Mouse (Mus musculus) urinary bladder, adult 2 months (tissue): ENCODE measurements around the gene Gm8298. TPM values are rescaled to one million over a fixed set of nuclear protein-coding genes. Genes with fewer than 3 reads are reported as not detected.
"Not testable (repeated sequence)": the region's sequence is repeated elsewhere in the genome, so short reads cannot be mapped to it uniquely, and the experiment has no call there.

ENCODE experiments used
- DNase-seq: peaks from one replicate; pipeline ENCODE4 v3.0.0; 2022; ENCODE audit warnings: low spot score
- polyA plus RNA-seq: library from polyadenylated mRNA; depleted of rRNA; stranded (reverse); fragments of >200 nt; gene quantifications from 2 replicates; pipeline ENCODE4 v1.2.3, GENCODE M21; 2012; rRNA removed

The Gm8298 gene
- polyA plus RNA-seq: not detected in 2 replicates

DNA sequence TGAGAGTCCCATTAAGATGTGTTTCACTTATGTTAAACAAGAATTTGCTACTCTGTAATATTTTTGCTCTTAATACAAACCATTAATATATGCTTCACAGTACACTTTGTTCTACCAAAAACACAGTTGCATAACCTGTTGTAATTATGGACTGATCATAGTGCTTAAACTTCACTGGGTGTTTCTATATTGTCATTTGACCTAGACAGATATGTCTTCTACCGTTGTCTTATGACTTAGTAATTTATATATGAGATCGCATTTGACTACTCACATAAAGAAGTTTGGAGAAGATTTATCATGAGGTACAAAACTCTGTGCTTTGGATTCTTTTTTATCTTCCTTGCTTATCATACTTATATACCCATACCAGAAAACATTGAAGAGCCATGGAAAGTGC lies at the start of gene Gm8298:
Gene Gm8298 (plus strand): TSS at position 301 of the 400 bp plus-strand sequence.
- no peak for DNase-seq

DNA sequence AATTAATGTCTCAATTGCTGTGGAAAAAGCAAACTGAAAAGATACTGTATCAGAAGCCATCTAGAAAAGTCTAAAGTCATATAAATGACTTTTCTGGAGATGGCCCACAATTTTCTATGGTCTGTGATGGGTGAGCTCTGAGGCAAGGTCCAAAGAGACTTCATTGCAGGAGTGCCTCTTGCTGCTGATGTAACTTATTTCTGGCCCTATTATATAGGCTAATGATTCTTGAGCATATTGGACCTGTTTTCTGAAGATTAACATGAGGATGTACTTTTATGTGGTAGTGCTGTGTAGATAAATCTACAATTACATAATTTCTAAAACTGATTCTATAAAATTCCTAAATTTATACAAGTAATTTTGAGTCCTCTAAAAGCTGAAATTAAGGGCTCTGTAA lies 47.7 kb upstream of the Gm8298 start:
- no peak for DNase-seq

DNA sequence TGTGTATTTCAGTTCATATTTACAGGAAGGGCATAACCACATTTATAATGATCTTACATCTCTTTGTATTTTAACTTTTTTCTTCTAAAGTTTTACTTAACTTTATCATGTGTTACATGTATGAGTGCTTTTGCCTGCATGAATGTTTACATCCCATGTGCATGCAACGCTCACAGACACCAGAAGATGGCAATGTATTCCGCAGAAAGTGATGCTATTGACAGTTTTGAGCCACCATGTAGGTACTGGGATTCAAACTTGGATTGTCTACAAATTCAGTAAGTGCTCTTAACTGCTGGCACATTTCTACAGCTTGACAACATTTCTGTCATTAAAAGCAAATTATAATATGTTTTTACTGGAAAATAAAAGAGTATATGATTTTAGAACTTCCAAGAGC lies 9.9 kb downstream of the Gm8298 start:
- no peak for DNase-seq

GRCm38 (mm10) chr3:59877601-59878000 lies 16.8 kb downstream of the Gm8298 start:
- not testable (repeated sequence) for DNase-seq

GRCm38 (mm10) chr3:59879801-59880554 lies 19.1 kb downstream of the Gm8298 start:
- not testable (repeated sequence) for DNase-seq

GRCm38 (mm10) chr3:59893276-59893675 lies 32.4 kb downstream of the Gm8298 start:
- no peak for DNase-seq

DNA sequence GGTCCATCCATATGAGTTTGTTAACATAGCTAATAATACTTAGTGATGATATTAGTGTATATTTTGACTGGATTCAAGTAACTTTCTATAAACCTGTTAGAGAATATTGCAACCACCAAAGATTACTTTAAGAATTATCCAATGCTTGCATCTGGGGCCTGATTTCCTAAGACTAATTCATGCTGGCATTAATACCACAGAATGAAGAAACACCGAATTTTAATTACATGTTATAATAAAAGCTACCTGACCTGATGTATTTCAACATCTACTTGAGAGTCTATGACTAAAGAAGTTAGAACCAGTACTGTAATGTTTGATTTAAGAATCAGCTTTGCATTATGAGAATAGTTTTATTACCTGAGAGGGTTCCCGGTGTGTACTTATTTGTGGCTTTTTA lies 64.1 kb downstream of the Gm8298 start, which contains the start of gene C130079G13Rik:
Gene C130079G13Rik (plus strand): TSS at position 301 of the 400 bp plus-strand sequence.
- DNase-seq: no peak

Other genes starting within 250 kb of the Gm8298 start
- not detected in 2 replicates for gene Gm5538, start 131.3 kb upstream of the Gm8298 start, polyA plus RNA-seq
- gene C130079G13Rik, start 64.2 kb downstream of the Gm8298 start, polyA plus RNA-seq: not detected in 2 replicates
- not detected in 2 replicates for gene Aadacl2, start 145.7 kb downstream of the Gm8298 start, polyA plus RNA-seq
- gene Aadac, start 164.7 kb downstream of the Gm8298 start, polyA plus RNA-seq: not detected in 2 replicates
- 0.53 and 0.67 TPM in 2 replicates for gene Sucnr1, start 220.8 kb downstream of the Gm8298 start, polyA plus RNA-seq